Mouse (Mus musculus): ENCODE results near the gene Txnrd2.

Gene Txnrd2

GRCm38 (mm10) chr16:18426215-18426791 lies at the start of gene Txnrd2:
Txnrd2 (plus strand) TSS chr16:18426384.
- peak; percentile 74 for DNase-seq (ENCODE audit: low spot score in 2 of 2)

GRCm38 (mm10) chr16:18377203-18377602 lies 49.0 kb upstream of the Txnrd2 start:
- no peak for DNase-seq (ENCODE audit: low spot score in 2 of 2)

- no peak for DNase-seq (ENCODE audit: low spot score in 2 of 2)
These were observed 47.7 kb upstream of the Txnrd2 start for GRCm38 (mm10) chr16:18378489-18378888.

GRCm38 (mm10) chr16:18379338-18380001 lies 46.7 kb upstream of the Txnrd2 start:
- DNase-seq (ENCODE audit: low spot score in 2 of 2), result no peak

- no peak for DNase-seq (ENCODE audit: low spot score in 2 of 2)
These were observed 45.6 kb upstream of the Txnrd2 start for GRCm38 (mm10) chr16:18380495-18381063.

- DNase-seq (ENCODE audit: low spot score in 2 of 2), result no peak
These were observed 44.4 kb upstream of the Txnrd2 start for GRCm38 (mm10) chr16:18381621-18382258.

- DNase-seq (ENCODE audit: low spot score in 2 of 2), result no peak
These were observed 43.0 kb upstream of the Txnrd2 start for GRCm38 (mm10) chr16:18383045-18383726.

- DNase-seq (ENCODE audit: low spot score in 2 of 2), result no peak
These were observed 42.4 kb upstream of the Txnrd2 start for GRCm38 (mm10) chr16:18383756-18384155.

GRCm38 (mm10) chr16:18384211-18384610 lies 42.0 kb upstream of the Txnrd2 start:
- DNase-seq (ENCODE audit: low spot score in 2 of 2), result no peak

- no peak for DNase-seq (ENCODE audit: low spot score in 2 of 2)
These were observed 41.5 kb upstream of the Txnrd2 start for GRCm38 (mm10) chr16:18384659-18385058.

GRCm38 (mm10) chr16:18385411-18385810 lies 40.8 kb upstream of the Txnrd2 start:
- DNase-seq (ENCODE audit: low spot score in 2 of 2), result no peak

- DNase-seq (ENCODE audit: low spot score in 2 of 2), result no peak
These were observed 39.7 kb upstream of the Txnrd2 start for GRCm38 (mm10) chr16:18386451-18386850.

GRCm38 (mm10) chr16:18386972-18387371 lies 39.2 kb upstream of the Txnrd2 start:
- no peak for DNase-seq (ENCODE audit: low spot score in 2 of 2)

- DNase-seq (ENCODE audit: low spot score in 2 of 2), result no peak
These were observed 38.2 kb upstream of the Txnrd2 start for GRCm38 (mm10) chr16:18387704-18388582.

- no peak for DNase-seq (ENCODE audit: low spot score in 2 of 2)
These were observed 37.4 kb upstream of the Txnrd2 start for GRCm38 (mm10) chr16:18388583-18389435.

- no peak for DNase-seq (ENCODE audit: low spot score in 2 of 2)
These were observed 35.8 kb upstream of the Txnrd2 start for GRCm38 (mm10) chr16:18390399-18390798.

GRCm38 (mm10) chr16:18391127-18391526 lies 35.1 kb upstream of the Txnrd2 start:
- no peak for DNase-seq (ENCODE audit: low spot score in 2 of 2)

GRCm38 (mm10) chr16:18391728-18392127 lies 34.5 kb upstream of the Txnrd2 start:
- no peak for DNase-seq (ENCODE audit: low spot score in 2 of 2)

- DNase-seq (ENCODE audit: low spot score in 2 of 2), result peak; percentile 61 to 73
These were observed 33.4 kb upstream of the Txnrd2 start for GRCm38 (mm10) chr16:18392469-18393426.

Measured in natural killer cell, adult 2 months (primary cell).